Mouse (Mus musculus): ENCODE data around the gene Soat1. TPM values are rescaled to one million over a fixed set of nuclear protein-coding genes. Genes with fewer than 3 reads are reported as not detected.

Soat1 gene
- total and polyA plus RNA-seq, 2 experiments from 2014 or later: 16.2 to 35.8 TPM

DNA sequence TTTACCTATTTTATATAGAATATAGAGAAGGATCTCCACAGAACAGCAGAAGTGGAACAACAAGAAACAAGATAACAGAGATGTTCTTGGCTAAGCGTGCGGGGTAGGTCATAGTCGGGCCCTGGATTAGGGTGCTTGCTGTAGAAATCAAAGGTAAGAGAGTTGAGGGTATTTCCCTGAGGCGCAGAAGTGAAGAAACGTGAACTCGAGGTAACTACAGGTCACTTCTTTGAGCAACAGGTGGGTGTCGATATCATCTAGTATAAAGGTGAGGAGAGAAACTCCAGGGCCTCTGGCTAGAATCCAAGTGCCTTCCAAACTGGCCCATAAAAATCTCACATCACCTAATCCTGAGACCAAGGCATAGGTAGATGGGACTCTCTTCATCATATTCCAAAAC lies 2.4 kb upstream of the Soat1 start:
- Histone ChIP-seq H3K36me3 (ENCODE audit: insufficient read depth, low read length) (no peaks in the 10 kb centered on the region), H3K27ac (no peak overlapping the region), H3K9ac (replicated peaks; ENCODE audit: low read length) (no peak overlapping the region), H3K4me2 (ENCODE audit: low read depth, low read length) (no peak overlapping the region), H3K9me3 (ENCODE audit: low read length) (no peaks in the 10 kb centered on the region), H3K4me3 (ENCODE audit: low read length) (no peak overlapping the region), H3K27me3 (ENCODE audit: insufficient read depth, low read length) (no peaks in the 10 kb centered on the region), H3K4me1 (ENCODE audit: insufficient read depth, low read length) (no peaks in the 10 kb centered on the region)
- no peak for ATAC-seq
- no peak for TF ChIP-seq CTCF (IDR thresholded peaks at IDR 0.05; ENCODE audit: low read depth)
- no peak for DNase-seq (ENCODE audit: low spot score)
- WGBS: 39% methylated on average over 7 of the region's 7 CpGs

DNA sequence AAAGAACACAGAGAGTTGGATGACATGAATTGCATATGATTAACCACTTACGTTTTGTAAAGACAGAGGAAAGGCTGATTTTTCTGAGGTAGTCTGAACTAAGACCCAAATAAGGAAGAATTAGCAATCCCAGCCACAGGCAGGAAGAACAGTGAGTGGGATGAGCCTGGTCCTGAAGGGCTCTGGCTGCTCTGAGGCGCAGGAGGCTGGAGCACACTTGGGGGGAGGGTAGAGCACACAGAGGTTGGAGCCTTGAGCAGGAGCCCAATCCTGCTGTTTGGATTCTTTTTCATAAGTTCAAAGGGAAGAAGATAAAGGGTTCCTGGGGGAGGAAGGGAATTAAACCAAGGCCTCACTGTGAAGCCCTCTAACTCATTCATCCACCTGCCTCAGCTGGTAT lies 1.9 kb upstream of the Soat1 start:
- Histone ChIP-seq H3K9me3 (ENCODE audit: low read length) (no peaks in the 10 kb centered on the region), H3K36me3 (ENCODE audit: insufficient read depth, low read length) (no peaks in the 10 kb centered on the region), H3K4me3 (ENCODE audit: low read length) (no peak overlapping the region), H3K27me3 (ENCODE audit: insufficient read depth, low read length) (no peaks in the 10 kb centered on the region), H3K4me2 (ENCODE audit: low read depth, low read length) (no peak overlapping the region), H3K27ac (no peak overlapping the region), H3K9ac (replicated peaks; ENCODE audit: low read length) (no peak overlapping the region), H3K4me1 (ENCODE audit: insufficient read depth, low read length) (no peaks in the 10 kb centered on the region)
- ATAC-seq (no peak), DNase-seq (ENCODE audit: low spot score) (no peak)
- TF ChIP-seq CTCF (IDR thresholded peaks at IDR 0.05; ENCODE audit: low read depth): no peak
- WGBS: 51% methylated on average over 2 of the region's 2 CpGs

DNA sequence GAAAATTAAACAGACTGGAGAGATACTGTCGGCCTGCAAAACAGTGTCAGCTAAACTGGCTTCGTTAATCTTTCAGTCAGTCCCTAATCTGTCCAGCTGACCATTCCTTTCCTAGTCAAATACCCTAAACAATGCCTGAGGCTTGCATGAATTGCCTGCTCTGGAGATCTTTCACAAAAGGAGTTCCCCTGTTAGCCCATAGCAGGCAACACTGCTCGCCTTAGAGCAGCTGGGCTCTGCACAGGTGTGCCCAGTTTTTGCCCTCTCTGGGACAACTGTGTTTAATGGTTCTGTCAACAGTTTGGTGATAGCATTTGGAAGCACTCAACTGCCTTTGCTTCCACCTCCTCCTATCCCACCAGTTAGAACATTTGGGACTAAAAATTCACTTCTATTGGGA lies 723 bp upstream of the Soat1 start:
- no peak for ATAC-seq
- H3K9me3 ChIP-seq (ENCODE audit: low read length): no peaks in the 10 kb centered on the region
- 45% methylated on average over 3 of the region's 3 CpGs for WGBS

DNA sequence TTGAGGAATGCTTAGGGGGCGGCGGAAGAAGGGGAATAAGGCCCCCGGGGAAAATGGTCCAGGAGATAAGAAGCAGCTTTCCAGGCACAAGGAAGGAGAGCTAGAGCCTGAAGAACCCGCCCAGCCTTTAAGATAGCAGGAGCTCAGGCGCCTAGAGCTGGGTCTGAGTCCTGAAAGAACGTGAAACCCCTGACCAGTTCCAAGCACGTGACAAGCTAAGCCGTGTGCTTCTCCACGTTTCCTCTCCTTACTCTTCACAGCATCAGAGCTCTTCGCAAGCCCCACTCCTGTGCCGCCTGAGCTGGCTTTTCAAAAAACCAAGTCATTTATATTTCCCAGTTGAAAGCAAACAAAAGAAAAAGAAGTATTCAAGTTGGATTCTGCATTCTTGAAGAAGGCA lies 1.1 kb downstream of the Soat1 start:
- ATAC-seq: no peak
- WGBS: 4% methylated on average over 11 of the region's 11 CpGs
- Histone ChIP-seq H3K4me1 (ENCODE audit: insufficient read depth, low read length) (no peaks in the 10 kb centered on the region), H3K9ac (replicated peaks; ENCODE audit: low read length) (no peak overlapping the region), H3K4me2 (ENCODE audit: low read depth, low read length) (peak overlapping the region; percentile 78), H3K36me3 (ENCODE audit: insufficient read depth, low read length) (no peaks in the 10 kb centered on the region), H3K9me3 (ENCODE audit: low read length) (peaks cover 5% of the 10 kb centered on the region; the same call in 1 of the 2 replicates), H3K27ac (no peak overlapping the region; the same call in 1 of the 2 replicates), H3K27me3 (ENCODE audit: insufficient read depth, low read length) (no peaks in the 10 kb centered on the region), H3K4me3 (ENCODE audit: low read length) (peak overlapping the region; percentile 81)
- no peak for TF ChIP-seq CTCF (IDR thresholded peaks at IDR 0.05; ENCODE audit: low read depth)
- no peak for DNase-seq (ENCODE audit: low spot score)

More for the DNA sequence above, 723 bp upstream of the Soat1 start:
- H3K36me3 ChIP-seq (ENCODE audit: insufficient read depth, low read length): no peaks in the 10 kb centered on the region
- no peak overlapping the region for H3K9ac ChIP-seq (replicated peaks; ENCODE audit: low read length)
- H3K4me1 ChIP-seq (ENCODE audit: insufficient read depth, low read length): no peaks in the 10 kb centered on the region
- H3K27ac ChIP-seq: no peak overlapping the region
- H3K27me3 ChIP-seq (ENCODE audit: insufficient read depth, low read length): no peaks in the 10 kb centered on the region
- no peak for TF ChIP-seq CTCF (IDR thresholded peaks at IDR 0.05; ENCODE audit: low read depth)
- no peak overlapping the region for H3K4me3 ChIP-seq (ENCODE audit: low read length)
- no peak for DNase-seq (ENCODE audit: low spot score)
- no peak overlapping the region for H3K4me2 ChIP-seq (ENCODE audit: low read depth, low read length)

DNA sequence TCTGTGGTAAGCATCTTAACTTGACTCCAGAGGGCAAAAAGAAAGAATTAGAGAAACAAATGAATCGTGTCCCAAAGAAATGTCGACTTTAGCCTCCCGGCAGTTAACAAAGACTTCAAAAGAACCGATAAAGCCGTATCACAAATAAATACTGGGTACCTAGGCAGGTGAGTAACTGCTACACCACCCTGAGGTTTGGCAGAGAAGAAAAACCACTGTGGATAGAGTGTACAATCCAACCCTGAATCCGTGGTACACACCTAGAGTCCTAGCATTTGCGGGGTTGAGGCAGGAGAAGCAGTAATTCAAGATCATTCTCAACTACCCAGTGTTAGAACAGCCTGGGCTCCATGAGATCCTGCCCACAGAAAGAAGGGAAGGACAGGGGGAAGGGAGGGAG lies 2.2 kb downstream of the Soat1 start:
- no peak for TF ChIP-seq CTCF (IDR thresholded peaks at IDR 0.05; ENCODE audit: low read depth)

DNA sequence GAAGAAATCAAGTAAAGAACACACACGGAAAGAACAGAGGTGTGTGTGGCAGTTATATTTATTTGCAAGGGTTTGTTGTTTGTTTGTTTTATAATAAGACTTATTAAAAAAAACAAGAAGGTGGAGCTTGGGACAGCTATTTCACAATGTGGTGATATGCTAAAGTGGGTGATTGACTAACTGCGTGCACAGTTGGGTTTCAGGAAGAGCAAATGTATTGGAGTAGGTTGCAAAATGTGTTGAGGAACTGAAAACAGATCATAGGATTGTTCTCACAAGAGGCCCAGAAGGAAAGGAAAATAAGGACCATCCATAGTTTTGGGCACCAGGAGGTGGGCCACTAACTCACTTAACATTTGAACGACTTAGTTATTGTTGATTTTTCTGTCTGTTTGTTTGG lies 3.1 kb downstream of the Soat1 start:
- TF ChIP-seq CTCF (IDR thresholded peaks at IDR 0.05; ENCODE audit: low read depth): no peak
- no peak overlapping the region for H3K9ac ChIP-seq (replicated peaks; ENCODE audit: low read length)
- 90% methylated on average over 3 of the region's 3 CpGs for WGBS

More for the DNA sequence above, 2.2 kb downstream of the Soat1 start:
- H3K4me3 ChIP-seq (ENCODE audit: low read length): no peak overlapping the region
- no peaks in the 10 kb centered on the region for H3K36me3 ChIP-seq (ENCODE audit: insufficient read depth, low read length)
- H3K27ac ChIP-seq: no peak overlapping the region
- H3K27me3 ChIP-seq (ENCODE audit: insufficient read depth, low read length): no peaks in the 10 kb centered on the region
- H3K4me1 ChIP-seq (ENCODE audit: insufficient read depth, low read length): no peaks in the 10 kb centered on the region
- DNase-seq (ENCODE audit: low spot score): no peak
- no peak overlapping the region for H3K4me2 ChIP-seq (ENCODE audit: low read depth, low read length)
- WGBS: 88% methylated on average over 7 of the region's 7 CpGs
- H3K9me3 ChIP-seq (ENCODE audit: low read length): peaks cover 5% of the 10 kb centered on the region; the same call in 1 of the 2 replicates
- H3K9ac ChIP-seq (replicated peaks; ENCODE audit: low read length): no peak overlapping the region
- no peak for ATAC-seq

DNA sequence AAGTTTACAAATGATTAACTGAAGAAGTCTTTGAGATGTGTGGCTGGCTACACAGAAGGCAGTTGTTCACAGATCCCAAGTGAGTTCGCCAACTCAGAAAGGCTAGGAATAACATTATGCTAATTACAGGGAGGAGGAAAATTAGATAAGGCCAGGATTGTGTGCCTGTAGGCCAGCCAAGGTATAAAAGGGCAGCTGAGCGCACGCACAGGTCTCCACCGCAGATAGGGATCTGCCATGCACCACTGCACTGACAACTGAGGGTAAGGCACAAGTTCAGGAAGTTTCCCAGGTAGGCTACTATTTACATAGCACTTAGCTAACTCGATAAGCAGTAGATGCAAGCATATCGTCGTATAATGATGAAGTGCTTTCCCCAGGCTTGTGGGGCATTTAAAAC lies 3.6 kb downstream of the Soat1 start:
- Histone ChIP-seq H3K27me3 (ENCODE audit: insufficient read depth, low read length) (no peaks in the 10 kb centered on the region), H3K9ac (replicated peaks; ENCODE audit: low read length) (no peak overlapping the region), H3K4me3 (ENCODE audit: low read length) (no peak overlapping the region), H3K4me1 (ENCODE audit: insufficient read depth, low read length) (no peaks in the 10 kb centered on the region), H3K36me3 (ENCODE audit: insufficient read depth, low read length) (no peaks in the 10 kb centered on the region), H3K27ac (no peak overlapping the region), H3K9me3 (ENCODE audit: low read length) (peaks cover 5% of the 10 kb centered on the region; the same call in 1 of the 2 replicates), H3K4me2 (ENCODE audit: low read depth, low read length) (no peak overlapping the region)
- WGBS: 81% methylated on average over 7 of the region's 7 CpGs
- no peak for TF ChIP-seq CTCF (IDR thresholded peaks at IDR 0.05; ENCODE audit: low read depth)
- no peak for ATAC-seq
- DNase-seq (ENCODE audit: low spot score): no peak

More for the DNA sequence above, 3.1 kb downstream of the Soat1 start:
- ATAC-seq (no peak), DNase-seq (ENCODE audit: low spot score) (no peak)
- no peak overlapping the region for H3K4me3 ChIP-seq (ENCODE audit: low read length)
- no peaks in the 10 kb centered on the region for H3K4me1 ChIP-seq (ENCODE audit: insufficient read depth, low read length)
- no peaks in the 10 kb centered on the region for H3K36me3 ChIP-seq (ENCODE audit: insufficient read depth, low read length)
- no peak overlapping the region for H3K4me2 ChIP-seq (ENCODE audit: low read depth, low read length)
- no peaks in the 10 kb centered on the region for H3K27me3 ChIP-seq (ENCODE audit: insufficient read depth, low read length)
- H3K9me3 ChIP-seq (ENCODE audit: low read length): peaks cover 5% of the 10 kb centered on the region; the same call in 1 of the 2 replicates
- no peak overlapping the region for H3K27ac ChIP-seq
